7 mouse cellular contexts compared by ENCODE assay signal in the genomic region with DNA sequence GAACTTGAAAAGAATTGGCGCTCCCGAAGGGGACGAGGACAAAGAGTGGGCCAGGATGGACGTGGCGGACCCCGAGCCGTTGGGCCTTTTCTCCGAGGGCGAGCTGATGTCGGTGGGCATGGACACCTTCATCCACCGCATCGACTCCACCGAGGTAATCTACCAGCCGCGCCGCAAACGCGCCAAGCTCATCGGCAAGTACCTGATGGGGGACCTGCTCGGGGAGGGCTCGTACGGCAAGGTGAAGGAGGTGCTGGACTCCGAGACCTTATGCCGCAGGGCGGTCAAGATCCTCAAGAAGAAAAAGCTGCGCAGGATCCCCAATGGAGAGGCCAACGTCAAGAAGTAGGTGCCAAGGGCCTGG. TPM values are rescaled to one million over a fixed set of nuclear protein-coding genes. Genes with fewer than 3 reads are reported as not detected.
A peak's percentile ranks its signal among the peaks of the same experiment; 100 is the strongest.
DNase-seq lines count a peak whose midpoint lies in the region; ATAC-seq and TF ChIP-seq lines count a peak whose summit lies in the region.

No protein-coding gene starts in this region.

- H3K4me1 ChIP-seq in testis, adult 2 months (ENCODE audit: control insufficient read depth, insufficient read depth, low read length), result peaks cover 23% of the 10 kb centered on the region
- H3K4me1 ChIP-seq in embryonic facial prominence, embryonic 11.5 days (ENCODE audit: control insufficient read depth, insufficient read depth, low read length), result peaks cover 13% of the 10 kb centered on the region
- H3K4me1 ChIP-seq in hindbrain, postnatal 0 days (ENCODE audit: insufficient read depth, low read length), result peaks cover 21% of the 10 kb centered on the region
- H3K4me1 ChIP-seq in midbrain, embryonic 12.5 days, result peaks cover 33% of the 10 kb centered on the region

- peak overlapping the region; percentile 79 for H3K4me3 ChIP-seq in testis, adult 2 months (ENCODE audit: control insufficient read depth, low read depth, low read length)
- peak overlapping the region; percentile 95 for H3K4me3 ChIP-seq in embryonic facial prominence, embryonic 11.5 days (ENCODE audit: low read depth, low read length)
- H3K4me3 ChIP-seq in hindbrain, postnatal 0 days (ENCODE audit: low read length), result peak overlapping the region; percentile 63
- H3K4me3 ChIP-seq in midbrain, embryonic 12.5 days, result peak overlapping the region; percentile 96

- H3K9me3 ChIP-seq in embryonic facial prominence, embryonic 11.5 days (replicated peaks; ENCODE audit: control insufficient read depth, low read length), result no peaks in the 10 kb centered on the region
- H3K9me3 ChIP-seq in hindbrain, postnatal 0 days (ENCODE audit: low read length), result no peaks in the 10 kb centered on the region
- no peaks in the 10 kb centered on the region for H3K9me3 ChIP-seq in midbrain, embryonic 12.5 days

- no peak for TF ChIP-seq POLR2A in testis, adult 2 months (IDR thresholded peaks at IDR 0.05; ENCODE audit: control insufficient read depth, low read depth, low read length)

- under 1% methylated on average over 27 of the region's 27 CpGs for WGBS in embryonic facial prominence, embryonic 11.5 days
- under 1% methylated on average over 27 of the region's 27 CpGs for WGBS in hindbrain, postnatal 0 days
- 1% methylated on average over 27 of the region's 27 CpGs for WGBS in midbrain, embryonic 12.5 days

- H3K4me2 ChIP-seq in embryonic facial prominence, embryonic 11.5 days (ENCODE audit: low read depth, low read length), result peak overlapping the region; percentile 86
- peak overlapping the region; percentile 90 for H3K4me2 ChIP-seq in hindbrain, postnatal 0 days (ENCODE audit: low read depth, low read length)
- H3K4me2 ChIP-seq in midbrain, embryonic 12.5 days (replicated peaks), result peak overlapping the region; percentile 98

- TF ChIP-seq CTCF in testis, adult 2 months (IDR thresholded peaks at IDR 0.05; ENCODE audit: control insufficient read depth, insufficient read depth, insufficient replicate concordance, low read depth, low read length), result no peak; the same call in 1 of the 2 replicates
- TF ChIP-seq CTCF in hindbrain, postnatal 0 days (IDR thresholded peaks at IDR 0.05; ENCODE audit: low read depth), result no peak

- H3K27me3 ChIP-seq in testis, adult 2 months (ENCODE audit: control insufficient read depth, insufficient read depth, low read length), result no peaks in the 10 kb centered on the region
- H3K27me3 ChIP-seq in embryonic facial prominence, embryonic 11.5 days (ENCODE audit: control insufficient read depth, insufficient read depth, low read length), result no peaks in the 10 kb centered on the region
- H3K27me3 ChIP-seq in hindbrain, postnatal 0 days (ENCODE audit: insufficient read depth, low read length), result no peaks in the 10 kb centered on the region
- H3K27me3 ChIP-seq in midbrain, embryonic 12.5 days, result no peaks in the 10 kb centered on the region

- no peak for DNase-seq in testis, postnatal 14 days (ENCODE audit: low spot score)
- peak; percentile 32 for DNase-seq in embryonic facial prominence, embryonic 11.5 days (ENCODE audit: low spot score)
- no peak for DNase-seq in hindbrain, postnatal 0 days (ENCODE audit: low spot score)
- DNase-seq in urinary bladder, postnatal 4 days (ENCODE audit: low spot score in 2 of 2), result no peak

- H3K9ac ChIP-seq in embryonic facial prominence, embryonic 11.5 days (replicated peaks; ENCODE audit: low read length), result peak overlapping the region; percentile 87
- H3K9ac ChIP-seq in hindbrain, postnatal 0 days (replicated peaks; ENCODE audit: low read length), result peak overlapping the region; percentile 85
- H3K9ac ChIP-seq in midbrain, embryonic 12.5 days (replicated peaks), result peak overlapping the region; percentile 82

- no peak for ATAC-seq in embryonic facial prominence, embryonic 11.5 days (replicated peaks; ENCODE audit: insufficient number of reproducible peaks, low FRiP score, low TSS enrichment, low read depth)
- ATAC-seq in hindbrain, postnatal 0 days, result no peak
- ATAC-seq in midbrain, embryonic 12.5 days (ENCODE audit: low FRiP score, low read depth), result no peak
- no peak for ATAC-seq in frontal cortex, adult (ENCODE audit: low TSS enrichment)

- no peaks in the 10 kb centered on the region; the same call in 1 of the 2 replicates for H3K36me3 ChIP-seq in testis, adult 2 months (ENCODE audit: control insufficient read depth, insufficient read depth, low read length)
- peaks cover 2% of the 10 kb centered on the region for H3K36me3 ChIP-seq in embryonic facial prominence, embryonic 11.5 days (replicated peaks; ENCODE audit: control insufficient read depth, insufficient read depth, low read depth, low read length)
- peaks cover under 1% of the 10 kb centered on the region for H3K36me3 ChIP-seq in hindbrain, postnatal 0 days (ENCODE audit: insufficient read depth, low read length)
- H3K36me3 ChIP-seq in midbrain, embryonic 12.5 days, result peaks cover 23% of the 10 kb centered on the region

- peak overlapping the region; percentile 76 for H3K27ac ChIP-seq in testis, adult 2 months (ENCODE audit: control insufficient read depth, insufficient read depth, low read depth, low read length)
- H3K27ac ChIP-seq in embryonic facial prominence, embryonic 11.5 days (replicated peaks; ENCODE audit: low read depth, low read length), result no peak overlapping the region
- H3K27ac ChIP-seq in hindbrain, postnatal 0 days, result peak overlapping the region; percentile 58
- H3K27ac ChIP-seq in midbrain, embryonic 12.5 days (replicated peaks), result peak overlapping the region; percentile 27; the same call in 1 of the 2 replicates

RNA-seq across cellular contexts. Expression of a gene that starts 0.9 kb away (rescaled TPM):
- 215 and 222 TPM in 2 replicates for polyA plus RNA-seq in testis, adult 2 months (2012; rRNA removed)
- polyA plus RNA-seq in embryonic facial prominence, embryonic 11.5 days (2014; fragmentation: Nextera tagmentation; extraction: Ambion mirVana), result 16.6 and 18.5 TPM in 2 replicates
- total RNA-seq in hindbrain, postnatal 0 days (2014; rRNA removed), result 86.4 and 86.6 TPM in 2 replicates
- polyA plus RNA-seq in hindbrain, postnatal 0 days (2015; fragmentation: Nextera tagmentation; extraction: Ambion mirVana), result 13.9 and 15.0 TPM in 2 replicates
- 16.7 and 20.3 TPM in 2 replicates for polyA plus RNA-seq in midbrain, embryonic 12.5 days (2016; fragmentation: Nextera tagmentation; extraction: Ambion mirVana)

RNA-seq across cellular contexts. Expression of a gene that starts 11.2 kb away (rescaled TPM):
- 13.9 and 14.0 TPM in 2 replicates for polyA plus RNA-seq in testis, adult 2 months (2012; rRNA removed)
- 5.6 and 6.6 TPM in 2 replicates for polyA plus RNA-seq in embryonic facial prominence, embryonic 11.5 days (2014; fragmentation: Nextera tagmentation; extraction: Ambion mirVana)
- 22.8 and 23.7 TPM in 2 replicates for total RNA-seq in hindbrain, postnatal 0 days (2014; rRNA removed)
- polyA plus RNA-seq in hindbrain, postnatal 0 days (2015; fragmentation: Nextera tagmentation; extraction: Ambion mirVana), result 6.9 and 7.8 TPM in 2 replicates
- 14.7 and 15.7 TPM in 2 replicates for polyA plus RNA-seq in midbrain, embryonic 12.5 days (2016; fragmentation: Nextera tagmentation; extraction: Ambion mirVana)

RNA-seq across cellular contexts. Expression of a gene that starts 21.9 kb away (rescaled TPM):
- polyA plus RNA-seq in testis, adult 2 months (2012; rRNA removed), result 241 and 347 TPM in 2 replicates
- 360 and 371 TPM in 2 replicates for polyA plus RNA-seq in embryonic facial prominence, embryonic 11.5 days (2014; fragmentation: Nextera tagmentation; extraction: Ambion mirVana)
- total RNA-seq in hindbrain, postnatal 0 days (2014; rRNA removed), result 273 and 303 TPM in 2 replicates
- 733 and 736 TPM in 2 replicates for polyA plus RNA-seq in hindbrain, postnatal 0 days (2015; fragmentation: Nextera tagmentation; extraction: Ambion mirVana)
- 379 and 384 TPM in 2 replicates for polyA plus RNA-seq in midbrain, embryonic 12.5 days (2016; fragmentation: Nextera tagmentation; extraction: Ambion mirVana)

RNA-seq across cellular contexts. Expression of a gene that starts 24.1 kb away (rescaled TPM):
- 3.8 and 5.1 TPM in 2 replicates for polyA plus RNA-seq in testis, adult 2 months (2012; rRNA removed)
- 6.8 and 9.0 TPM in 2 replicates for polyA plus RNA-seq in embryonic facial prominence, embryonic 11.5 days (2014; fragmentation: Nextera tagmentation; extraction: Ambion mirVana)
- total RNA-seq in hindbrain, postnatal 0 days (2014; rRNA removed), result 270 and 288 TPM in 2 replicates
- polyA plus RNA-seq in hindbrain, postnatal 0 days (2015; fragmentation: Nextera tagmentation; extraction: Ambion mirVana), result 95.5 and 106 TPM in 2 replicates
- 19.3 and 20.0 TPM in 2 replicates for polyA plus RNA-seq in midbrain, embryonic 12.5 days (2016; fragmentation: Nextera tagmentation; extraction: Ambion mirVana)

RNA-seq across cellular contexts. Expression of a gene that starts 31.5 kb away (rescaled TPM):
- polyA plus RNA-seq in testis, adult 2 months (2012; rRNA removed), result 70.1 and 79.2 TPM in 2 replicates
- polyA plus RNA-seq in embryonic facial prominence, embryonic 11.5 days (2014; fragmentation: Nextera tagmentation; extraction: Ambion mirVana), result 60.3 and 62.1 TPM in 2 replicates
- 146 and 172 TPM in 2 replicates for total RNA-seq in hindbrain, postnatal 0 days (2014; rRNA removed)
- 14.7 and 15.8 TPM in 2 replicates for polyA plus RNA-seq in hindbrain, postnatal 0 days (2015; fragmentation: Nextera tagmentation; extraction: Ambion mirVana)
- polyA plus RNA-seq in midbrain, embryonic 12.5 days (2016; fragmentation: Nextera tagmentation; extraction: Ambion mirVana), result 41.7 and 46.4 TPM in 2 replicates

Comparison
In these comparisons a context has a peak if more than half of its experiments do, and no peak if none do; other contexts are left out.
1. RNA of a gene that starts 0.9 kb away (polyA plus RNA-seq): 215 to 222 TPM in testis, adult 2 months; 16.7 to 20.3 TPM in midbrain, embryonic 12.5 days, 16.6 to 18.5 TPM in embryonic facial prominence, embryonic 11.5 days and 13.9 to 15.0 TPM in hindbrain, postnatal 0 days; every median in the first group is over 10 times any median in the second.
2. Peak in every context shown above with its lines, with median percentiles within 50 percentile points of each other: H3K4me3 ChIP-seq, H3K4me2 ChIP-seq and H3K9ac ChIP-seq.